Mouse (Mus musculus) urinary bladder, adult 2 months (tissue): ENCODE data around the gene Hoxd8. TPM values are rescaled to one million over a fixed set of nuclear protein-coding genes. Genes with fewer than 3 reads are reported as not detected.
A peak's percentile ranks its signal among the peaks of the same experiment; 100 is the strongest.

Source experiments
- DNase-seq: peaks from one replicate; pipeline ENCODE4 v3.0.0; 2022; ENCODE audit warnings: low spot score
- polyA plus RNA-seq: library from polyadenylated mRNA; depleted of rRNA; stranded (reverse); fragments of >200 nt; gene quantifications from 2 replicates; pipeline ENCODE4 v1.2.3, GENCODE M21; 2012

The Hoxd8 gene
- polyA plus RNA-seq, 1 experiment: 19.5 TPM

- no peak for DNase-seq
Observed at GRCm38 (mm10) chr2:74713239-74714150, 9.1 kb downstream of the Hoxd8 start.

- no peak for DNase-seq
Observed at GRCm38 (mm10) chr2:74714156-74714789, 9.9 kb downstream of the Hoxd8 start.

GRCm38 (mm10) chr2:74714881-74715280 lies 10.5 kb downstream of the Hoxd8 start:
- peak; percentile 28 for DNase-seq

- DNase-seq: peak; percentile 80
Observed at GRCm38 (mm10) chr2:74715504-74716241, 11.3 kb downstream of the Hoxd8 start.

GRCm38 (mm10) chr2:74720384-74720783 lies 16.0 kb downstream of the Hoxd8 start:
- DNase-seq: no peak

- DNase-seq: no peak
Observed at GRCm38 (mm10) chr2:74720955-74721491, 16.6 kb downstream of the Hoxd8 start.

- DNase-seq: no peak
Observed at GRCm38 (mm10) chr2:74721882-74722281, 17.5 kb downstream of the Hoxd8 start.

- no peak for DNase-seq
Observed at GRCm38 (mm10) chr2:74722949-74723348, 18.5 kb downstream of the Hoxd8 start.

GRCm38 (mm10) chr2:74724244-74725015 lies 20.0 kb downstream of the Hoxd8 start:
- DNase-seq: no peak

- DNase-seq: no peak
Observed at GRCm38 (mm10) chr2:74725171-74725570, 20.8 kb downstream of the Hoxd8 start.

GRCm38 (mm10) chr2:74726551-74726950 lies 22.1 kb downstream of the Hoxd8 start, which contains the start of gene Gm28230:
Gene Gm28230 (plus strand): TSS chr2:74726728.
- DNase-seq: no peak

- DNase-seq: no peak
Observed at GRCm38 (mm10) chr2:74726973-74727639, 22.7 kb downstream of the Hoxd8 start.

GRCm38 (mm10) chr2:74727640-74728302 lies 23.4 kb downstream of the Hoxd8 start:
- no peak for DNase-seq

- no peak for DNase-seq
Observed at GRCm38 (mm10) chr2:74728303-74728680, 23.9 kb downstream of the Hoxd8 start.

GRCm38 (mm10) chr2:74730331-74730730 lies 25.9 kb downstream of the Hoxd8 start:
- DNase-seq: no peak

- DNase-seq: no peak
Observed at GRCm38 (mm10) chr2:74731055-74731454, 26.6 kb downstream of the Hoxd8 start.

- DNase-seq: no peak
Observed at GRCm38 (mm10) chr2:74731799-74732512, 27.5 kb downstream of the Hoxd8 start.

- no peak for DNase-seq
Observed at GRCm38 (mm10) chr2:74732513-74733316, 28.3 kb downstream of the Hoxd8 start.

- DNase-seq: no peak
Observed at GRCm38 (mm10) chr2:74733317-74733661, 28.9 kb downstream of the Hoxd8 start.
